Comparison of ENCODE assay signal across 20 mouse cellular contexts in genomic region chr14:94433343-94433958, GRCm38 (mm10).
DNase-seq lines count a peak whose midpoint lies in the region; ATAC-seq and TF ChIP-seq lines count a peak whose summit lies in the region.
"Had no signal": no experiment of that assay in that cellular context is flagged by ENCODE, and none has a peak within 500 bp of the region (broad histone marks: within the 10 kb centered on the region; RNA-seq: fewer than 3 reads in every experiment).

No protein-coding gene starts in this region.

- no peak for TF ChIP-seq CTCF in lung, embryonic 14.5 days (IDR thresholded peaks at IDR 0.05; ENCODE audit: low read depth)
- no peak for TF ChIP-seq CTCF in lung, adult 2 months (IDR thresholded peaks at IDR 0.05; ENCODE audit: insufficient read depth, low read length)

- ATAC-seq in forebrain, embryonic 14.5 days: no peak
- ATAC-seq in forebrain, embryonic 15.5 days (replicated peaks): no peak
- no peak for ATAC-seq in lung, embryonic 14.5 days (ENCODE audit: insufficient read depth)
- peak; percentile 68; the same call in 1 of the 2 replicates for ATAC-seq in midbrain, embryonic 16.5 days
- ATAC-seq: intestine, embryonic 16.5 days had no signal

- no peak overlapping the region for H3K4me2 ChIP-seq in forebrain, embryonic 14.5 days (ENCODE audit: low read length)
- H3K4me2 ChIP-seq in forebrain, embryonic 15.5 days (replicated peaks): no peak overlapping the region
- no peak overlapping the region for H3K4me2 ChIP-seq in lung, embryonic 14.5 days
- H3K4me2 ChIP-seq in midbrain, embryonic 16.5 days (ENCODE audit: low read length): no peak overlapping the region
- H3K4me2 ChIP-seq: limb, embryonic 15.5 days; liver, embryonic 15.5 days; stomach, embryonic 15.5 days had no signal

- no peaks in the 10 kb centered on the region for H3K9me3 ChIP-seq in forebrain, embryonic 14.5 days (replicated peaks; ENCODE audit: control insufficient read depth, low read length)
- H3K9me3 ChIP-seq in forebrain, embryonic 15.5 days: no peaks in the 10 kb centered on the region
- H3K9me3 ChIP-seq in lung, embryonic 14.5 days (ENCODE audit: low read depth, low read length): no peaks in the 10 kb centered on the region
- no peaks in the 10 kb centered on the region for H3K9me3 ChIP-seq in midbrain, embryonic 16.5 days (replicated peaks; ENCODE audit: control insufficient read depth, low read length, poor library complexity, severe bottlenecking)
- H3K9me3 ChIP-seq: limb, embryonic 15.5 days; liver, embryonic 15.5 days; stomach, embryonic 15.5 days had no signal

- no peaks in the 10 kb centered on the region for H3K27me3 ChIP-seq in forebrain, embryonic 14.5 days (replicated peaks; ENCODE audit: control insufficient read depth, insufficient read depth, low read length)
- no peaks in the 10 kb centered on the region for H3K27me3 ChIP-seq in forebrain, embryonic 15.5 days
- H3K27me3 ChIP-seq in lung, embryonic 14.5 days (ENCODE audit: insufficient read depth, low read length): no peaks in the 10 kb centered on the region
- no peaks in the 10 kb centered on the region for H3K27me3 ChIP-seq in midbrain, embryonic 16.5 days (ENCODE audit: control insufficient read depth, insufficient read depth, low read depth, low read length)
- H3K27me3 ChIP-seq: limb, embryonic 15.5 days; liver, embryonic 15.5 days; stomach, embryonic 15.5 days had no signal

- no peak overlapping the region for H3K9ac ChIP-seq in forebrain, embryonic 14.5 days (ENCODE audit: low read length)
- H3K9ac ChIP-seq in forebrain, embryonic 15.5 days (replicated peaks): no peak overlapping the region
- H3K9ac ChIP-seq in lung, embryonic 14.5 days: no peak overlapping the region
- no peak overlapping the region for H3K9ac ChIP-seq in midbrain, embryonic 16.5 days (ENCODE audit: low read depth, low read length)
- H3K9ac ChIP-seq: limb, embryonic 15.5 days; liver, embryonic 15.5 days; stomach, embryonic 15.5 days had no signal

- no peak for TF ChIP-seq POLR2A in lung, adult 2 months (IDR thresholded peaks at IDR 0.05; ENCODE audit: borderline replicate concordance, extremely low read depth, low read depth, low read length)

- H3K4me1 ChIP-seq in forebrain, embryonic 14.5 days (ENCODE audit: control insufficient read depth, insufficient read depth, low read length): no peaks in the 10 kb centered on the region
- no peaks in the 10 kb centered on the region for H3K4me1 ChIP-seq in forebrain, embryonic 15.5 days
- H3K4me1 ChIP-seq in lung, embryonic 14.5 days (ENCODE audit: insufficient read depth): no peaks in the 10 kb centered on the region
- H3K4me1 ChIP-seq in lung, adult 2 months (ENCODE audit: control insufficient read depth, insufficient read depth, low read length): no peaks in the 10 kb centered on the region
- no peaks in the 10 kb centered on the region for H3K4me1 ChIP-seq in midbrain, embryonic 16.5 days (ENCODE audit: control insufficient read depth, insufficient read depth, low read length)
- H3K4me1 ChIP-seq: limb, embryonic 15.5 days; liver, embryonic 15.5 days; stomach, embryonic 15.5 days had no signal

- H3K36me3 ChIP-seq in forebrain, embryonic 14.5 days (ENCODE audit: control insufficient read depth, insufficient read depth, low read length): no peaks in the 10 kb centered on the region
- no peaks in the 10 kb centered on the region for H3K36me3 ChIP-seq in forebrain, embryonic 15.5 days
- no peaks in the 10 kb centered on the region for H3K36me3 ChIP-seq in lung, embryonic 14.5 days (ENCODE audit: insufficient read depth)
- no peaks in the 10 kb centered on the region for H3K36me3 ChIP-seq in midbrain, embryonic 16.5 days (ENCODE audit: control insufficient read depth, insufficient read depth, low read length)
- H3K36me3 ChIP-seq: limb, embryonic 15.5 days; liver, embryonic 15.5 days; stomach, embryonic 15.5 days had no signal

- peak; percentile 13 for DNase-seq in adrenal gland, postnatal 10 days
- no peak for DNase-seq in adrenal gland, postnatal 14 days
- peak; percentile 11 for DNase-seq in forebrain, embryonic 14.5 days (ENCODE audit: low spot score)
- peak; percentile 11 for DNase-seq in lung, embryonic 14.5 days
- no peak for DNase-seq in lung, adult 2 months
- no peak for DNase-seq in kidney, adult 11 months
- DNase-seq: adrenal gland, adult 2 months; cerebellum, adult 11-12 months; cerebellum, postnatal 25 days; gastrocnemius, postnatal 14 days; lung, postnatal 10 days; retina, postnatal 1 day; thymus, adult 18-20 months; thymus, postnatal 4 days had no signal

- 43% methylated on average over 7 of the region's 7 CpGs for WGBS in forebrain, embryonic 14.5 days
- WGBS in forebrain, embryonic 15.5 days: 42% methylated on average over 7 of the region's 7 CpGs
- WGBS in lung, embryonic 14.5 days: 71% methylated on average over 7 of the region's 7 CpGs
- WGBS in lung, adult 2 months: 58% methylated on average over 7 of the region's 7 CpGs
- 59% methylated on average over 7 of the region's 7 CpGs for WGBS in midbrain, embryonic 16.5 days

- H3K27ac ChIP-seq in forebrain, embryonic 14.5 days (ENCODE audit: low read depth, low read length): no peak overlapping the region
- H3K27ac ChIP-seq in forebrain, embryonic 15.5 days (replicated peaks): no peak overlapping the region
- no peak overlapping the region for H3K27ac ChIP-seq in lung, embryonic 14.5 days (ENCODE audit: low read depth)
- H3K27ac ChIP-seq in midbrain, embryonic 16.5 days (ENCODE audit: low read length): no peak overlapping the region
- H3K27ac ChIP-seq: limb, embryonic 15.5 days; liver, embryonic 15.5 days; stomach, embryonic 15.5 days had no signal

- H3K4me3 ChIP-seq in forebrain, embryonic 14.5 days (ENCODE audit: low read depth, low read length): no peak overlapping the region
- no peak overlapping the region for H3K4me3 ChIP-seq in forebrain, embryonic 15.5 days
- no peak overlapping the region for H3K4me3 ChIP-seq in lung, embryonic 14.5 days (ENCODE audit: low read depth, low read length)
- no peak overlapping the region for H3K4me3 ChIP-seq in lung, adult 2 months (replicated peaks; ENCODE audit: extremely low read depth, low read depth, low read length)
- no peak overlapping the region for H3K4me3 ChIP-seq in midbrain, embryonic 16.5 days (ENCODE audit: low read depth, low read length)
- H3K4me3 ChIP-seq: limb, embryonic 15.5 days; liver, embryonic 15.5 days; stomach, embryonic 15.5 days had no signal

Comparison
In these comparisons a context has a peak if more than half of its experiments do, and no peak if none do; other contexts are left out.
1. DNase-seq: peak in adrenal gland, postnatal 10 days (single experiment), forebrain, embryonic 14.5 days (single experiment) and lung, embryonic 14.5 days (single experiment); none in adrenal gland, postnatal 14 days (single experiment), lung, adult 2 months (single experiment) and kidney, adult 11 months (single experiment).